Mouse (Mus musculus): Measurements from ENCODE around the gene Il34. TPM values are rescaled to one million over a fixed set of nuclear protein-coding genes. Genes with fewer than 3 reads are reported as not detected.

The Il34 gene
- polyA plus RNA-seq, 1 experiment from 2014 or later = 0.44 TPM

- no peak for ATAC-seq (ENCODE audit: insufficient number of reproducible peaks, insufficient read depth, low FRiP score, low TSS enrichment, low read depth)
- Histone ChIP-seq H3K4me2 (no peak overlapping the region), H3K27ac (peak overlapping the region; percentile 92), H3K9ac (replicated peaks) (peak overlapping the region; percentile 12; the same call in 1 of the 2 replicates), H3K4me1 (replicated peaks) (peaks cover 66% of the 10 kb centered on the region), H3K9me3 (no peaks in the 10 kb centered on the region), H3K27me3 (no peaks in the 10 kb centered on the region), H3K4me3 (replicated peaks) (no peak overlapping the region), H3K36me3 (peaks cover 13% of the 10 kb centered on the region)
- WGBS = 36% methylated on average over 12 of the region's 12 CpGs
These were observed 86.6 kb downstream of the Il34 start for GRCm38 (mm10) chr8:110718969-110719670.

GRCm38 (mm10) chr8:110718209-110718968, 87.3 kb downstream of the Il34 start:
- 83% methylated on average over 8 of the region's 8 CpGs for WGBS
- Histone ChIP-seq H3K4me3 (replicated peaks) (no peak overlapping the region), H3K36me3 (peaks cover 12% of the 10 kb centered on the region), H3K27me3 (no peaks in the 10 kb centered on the region), H3K9ac (replicated peaks) (0 out of 2 replicates have a peak overlapping the region, but pooled peaks have one; percentile 12), H3K9me3 (no peaks in the 10 kb centered on the region), H3K4me1 (replicated peaks) (peaks cover 58% of the 10 kb centered on the region), H3K4me2 (no peak overlapping the region), H3K27ac (peak overlapping the region; percentile 92)
- ATAC-seq (ENCODE audit: insufficient number of reproducible peaks, insufficient read depth, low FRiP score, low TSS enrichment, low read depth) = no peak

- H3K4me2 ChIP-seq = no peak overlapping the region
- H3K4me3 ChIP-seq (replicated peaks) = no peak overlapping the region
- H3K27me3 ChIP-seq = no peaks in the 10 kb centered on the region
- H3K9me3 ChIP-seq = no peaks in the 10 kb centered on the region
- peaks cover 23% of the 10 kb centered on the region for H3K36me3 ChIP-seq
- peaks cover 49% of the 10 kb centered on the region for H3K4me1 ChIP-seq (replicated peaks)
- 34% methylated on average over 7 of the region's 7 CpGs for WGBS
- peak overlapping the region; percentile 77 for H3K27ac ChIP-seq
- ATAC-seq (ENCODE audit: insufficient number of reproducible peaks, insufficient read depth, low FRiP score, low TSS enrichment, low read depth) = no peak
- no peak overlapping the region; the same call in 1 of the 2 replicates for H3K9ac ChIP-seq (replicated peaks)
These were observed 88.6 kb downstream of the Il34 start for GRCm38 (mm10) chr8:110717131-110717530.

- peaks cover 55% of the 10 kb centered on the region for H3K4me1 ChIP-seq (replicated peaks)
These were observed 89.6 kb downstream of the Il34 start for GRCm38 (mm10) chr8:110716075-110716474.

GRCm38 (mm10) chr8:110714827-110715519, 90.8 kb downstream of the Il34 start:
- Histone ChIP-seq H3K36me3 (peaks cover 45% of the 10 kb centered on the region), H3K9me3 (no peaks in the 10 kb centered on the region), H3K27me3 (no peaks in the 10 kb centered on the region), H3K4me3 (replicated peaks) (no peak overlapping the region), H3K27ac (peak overlapping the region; percentile 77), H3K9ac (replicated peaks) (no peak overlapping the region), H3K4me2 (no peak overlapping the region), H3K4me1 (replicated peaks) (peaks cover 55% of the 10 kb centered on the region)
- ATAC-seq (ENCODE audit: insufficient number of reproducible peaks, insufficient read depth, low FRiP score, low TSS enrichment, low read depth) = no peak
- 79% methylated on average over 15 of the region's 15 CpGs for WGBS

More at GRCm38 (mm10) chr8:110716075-110716474, 89.6 kb downstream of the Il34 start:
- H3K9me3 ChIP-seq = no peaks in the 10 kb centered on the region
- no peak for ATAC-seq (ENCODE audit: insufficient number of reproducible peaks, insufficient read depth, low FRiP score, low TSS enrichment, low read depth)
- no peak overlapping the region for H3K4me2 ChIP-seq
- H3K9ac ChIP-seq (replicated peaks) = no peak overlapping the region
- WGBS = 85% methylated on average over 4 of the region's 4 CpGs
- peak overlapping the region; percentile 77 for H3K27ac ChIP-seq
- H3K36me3 ChIP-seq = peaks cover 34% of the 10 kb centered on the region
- no peak overlapping the region for H3K4me3 ChIP-seq (replicated peaks)
- no peaks in the 10 kb centered on the region for H3K27me3 ChIP-seq

GRCm38 (mm10) chr8:110713073-110713472, 92.7 kb downstream of the Il34 start:
- Histone ChIP-seq H3K9me3 (no peaks in the 10 kb centered on the region), H3K4me1 (replicated peaks) (peaks cover 36% of the 10 kb centered on the region), H3K27ac (no peak overlapping the region), H3K36me3 (peaks cover 55% of the 10 kb centered on the region), H3K4me2 (no peak overlapping the region), H3K4me3 (replicated peaks) (no peak overlapping the region), H3K27me3 (no peaks in the 10 kb centered on the region), H3K9ac (replicated peaks) (no peak overlapping the region)
- WGBS = 88% methylated on average over 7 of the region's 7 CpGs
- no peak for ATAC-seq (ENCODE audit: insufficient number of reproducible peaks, insufficient read depth, low FRiP score, low TSS enrichment, low read depth)

- Histone ChIP-seq H3K9ac (replicated peaks) (no peak overlapping the region), H3K4me2 (no peak overlapping the region), H3K27me3 (no peaks in the 10 kb centered on the region), H3K9me3 (no peaks in the 10 kb centered on the region), H3K4me1 (replicated peaks) (peaks cover 21% of the 10 kb centered on the region), H3K4me3 (replicated peaks) (no peak overlapping the region), H3K36me3 (peaks cover 57% of the 10 kb centered on the region), H3K27ac (0 out of 2 replicates have a peak overlapping the region, but pooled peaks have one; percentile 35)
- no peak for ATAC-seq (ENCODE audit: insufficient number of reproducible peaks, insufficient read depth, low FRiP score, low TSS enrichment, low read depth)
- WGBS = 74% methylated on average over 13 of the region's 13 CpGs
These were observed 94.3 kb downstream of the Il34 start for GRCm38 (mm10) chr8:110711271-110711934.

GRCm38 (mm10) chr8:110710593-110710992, 95.1 kb downstream of the Il34 start:
- no peak overlapping the region for H3K4me2 ChIP-seq
- H3K4me1 ChIP-seq (replicated peaks) = peaks cover 21% of the 10 kb centered on the region
- H3K27me3 ChIP-seq = no peaks in the 10 kb centered on the region
- H3K36me3 ChIP-seq = peaks cover 61% of the 10 kb centered on the region
- WGBS = 53% methylated on average over 3 of the region's 3 CpGs
- no peak overlapping the region for H3K4me3 ChIP-seq (replicated peaks)
- ATAC-seq (ENCODE audit: insufficient number of reproducible peaks, insufficient read depth, low FRiP score, low TSS enrichment, low read depth) = no peak
- H3K9ac ChIP-seq (replicated peaks) = no peak overlapping the region
- no peaks in the 10 kb centered on the region for H3K9me3 ChIP-seq
- H3K27ac ChIP-seq = no peak overlapping the region

- no peaks in the 10 kb centered on the region for H3K9me3 ChIP-seq
- no peak overlapping the region for H3K4me2 ChIP-seq
- no peak overlapping the region for H3K9ac ChIP-seq (replicated peaks)
- ATAC-seq (ENCODE audit: insufficient number of reproducible peaks, insufficient read depth, low FRiP score, low TSS enrichment, low read depth) = no peak
- no peak overlapping the region for H3K4me3 ChIP-seq (replicated peaks)
- WGBS = 87% methylated on average over 11 of the region's 11 CpGs
- H3K4me1 ChIP-seq (replicated peaks) = peaks cover 29% of the 10 kb centered on the region
- peaks cover 51% of the 10 kb centered on the region for H3K36me3 ChIP-seq
- no peaks in the 10 kb centered on the region for H3K27me3 ChIP-seq
- H3K27ac ChIP-seq = no peak overlapping the region
These were observed 97.3 kb downstream of the Il34 start for GRCm38 (mm10) chr8:110708429-110708828.

GRCm38 (mm10) chr8:110706288-110706870, 99.3 kb downstream of the Il34 start:
- no peaks in the 10 kb centered on the region for H3K27me3 ChIP-seq
- H3K4me3 ChIP-seq (replicated peaks) = no peak overlapping the region
- H3K4me1 ChIP-seq (replicated peaks) = peaks cover 36% of the 10 kb centered on the region
- WGBS = 87% methylated on average over 3 of the region's 3 CpGs
- no peak for ATAC-seq (ENCODE audit: insufficient number of reproducible peaks, insufficient read depth, low FRiP score, low TSS enrichment, low read depth)
- peaks cover 30% of the 10 kb centered on the region for H3K36me3 ChIP-seq
- H3K4me2 ChIP-seq = no peak overlapping the region
- H3K9ac ChIP-seq (replicated peaks) = no peak overlapping the region
- H3K9me3 ChIP-seq = no peaks in the 10 kb centered on the region
- no peak overlapping the region for H3K27ac ChIP-seq
